Mouse (Mus musculus): ENCODE measurements around the gene Gm10135. TPM values are rescaled to one million over a fixed set of nuclear protein-coding genes. Genes with fewer than 3 reads are reported as not detected.
"Not testable (repeated sequence)": the region's sequence is repeated elsewhere in the genome, so short reads cannot be mapped to it uniquely, and the experiment has no call there.

Gm10135 gene
- polyA plus RNA-seq (2012; rRNA removed): not detected in 2 replicates

DNA sequence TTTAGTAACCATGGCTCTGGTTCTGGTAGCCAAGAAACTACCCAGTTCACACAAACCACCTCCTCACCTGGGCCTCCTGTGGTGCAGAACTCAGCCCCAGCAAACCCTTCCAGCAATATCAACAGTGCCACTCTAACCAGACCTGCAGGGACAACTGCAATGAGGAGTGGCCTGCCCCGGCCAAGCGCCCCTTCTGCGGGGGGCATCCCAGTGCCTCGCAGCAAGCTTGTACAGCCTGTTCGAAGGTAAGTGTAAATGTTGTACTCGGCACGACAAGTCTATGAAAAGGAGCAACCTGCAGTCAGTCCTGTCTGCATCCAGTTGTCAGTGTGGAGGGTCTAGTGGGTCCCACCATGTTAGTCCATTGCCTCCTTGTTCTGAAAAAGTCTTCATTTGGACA, at the start of gene Gm10135:
TSS of gene Gm10135 (minus strand) at position 101 of the 400 bp plus-strand sequence.
- TF ChIP-seq POLR2A (IDR thresholded peaks at IDR 0.05; ENCODE audit: control insufficient read depth, extremely low read depth, insufficient read depth, low read length, poor library complexity) (no peak), CTCF (IDR thresholded peaks at IDR 0.05; ENCODE audit: borderline replicate concordance, control insufficient read depth, extremely low read depth, insufficient read depth, low read length, poor library complexity) (no peak)
- DNase-seq: no peak
- WGBS: 98% methylated on average over 7 of the region's 7 CpGs

DNA sequence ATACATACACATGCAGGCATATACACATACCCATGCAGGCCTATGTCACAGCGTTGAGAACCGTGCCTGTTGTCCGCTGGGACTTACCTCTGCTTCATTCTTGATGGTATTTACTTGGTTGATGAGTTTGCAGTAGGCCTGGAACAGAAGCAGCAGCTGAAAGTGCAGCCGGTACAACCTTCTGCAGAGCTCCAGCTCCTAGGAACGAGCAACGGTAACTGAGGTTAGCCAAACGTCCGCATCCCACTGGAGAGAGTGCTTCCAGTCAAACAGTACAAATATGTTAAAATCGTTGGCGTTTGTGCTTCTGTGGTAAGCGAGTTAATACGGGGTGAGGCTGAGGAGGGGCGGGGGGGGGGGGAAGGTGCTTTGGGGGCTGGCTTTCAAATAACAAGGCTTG, 49.3 kb upstream of the Gm10135 start:
- 97% methylated on average over 13 of the region's 13 CpGs for WGBS

More for the DNA sequence above, at the start of gene Gm10135:
- no peaks in the 10 kb centered on the region for H3K27me3 ChIP-seq (ENCODE audit: control insufficient read depth, insufficient read depth, low read length)
- H3K4me3 ChIP-seq (ENCODE audit: control insufficient read depth, insufficient read depth, low read length): no peak within 1 kb of the TSS
- no peak within 1 kb of the TSS for H3K27ac ChIP-seq (ENCODE audit: control insufficient read depth, insufficient read depth, low read length)
- H3K36me3 ChIP-seq (ENCODE audit: control insufficient read depth, insufficient read depth, low read length): peaks cover 21% of the 10 kb centered on the region; the same call in 1 of the 2 replicates
- no peaks in the 10 kb centered on the region for H3K4me1 ChIP-seq (replicated peaks; ENCODE audit: control insufficient read depth, insufficient read depth, low read length)

DNA sequence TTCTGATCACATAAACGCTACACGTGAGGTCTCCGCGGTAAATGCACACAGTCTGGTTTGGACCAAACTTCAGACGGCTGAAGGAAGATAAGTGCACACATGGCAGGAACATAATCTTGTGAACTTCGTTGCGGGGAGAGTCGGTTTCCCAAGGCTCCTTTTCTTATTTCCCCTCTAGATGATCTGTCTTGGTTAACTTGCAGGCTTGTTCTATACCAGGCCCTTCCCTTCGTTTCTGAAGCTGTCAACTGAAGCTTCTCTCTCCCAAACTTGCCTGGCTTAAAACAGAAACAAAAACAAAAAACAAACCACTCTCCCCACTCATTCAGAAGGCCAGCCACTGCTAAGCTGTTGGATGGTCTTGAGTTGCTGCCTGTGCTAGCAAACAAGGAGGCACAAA, 40.2 kb upstream of the Gm10135 start:
- DNase-seq: no peak
- TF ChIP-seq CTCF (IDR thresholded peaks at IDR 0.05; ENCODE audit: borderline replicate concordance, control insufficient read depth, extremely low read depth, insufficient read depth, low read length, poor library complexity): no peak
- Histone ChIP-seq H3K4me3 (ENCODE audit: control insufficient read depth, insufficient read depth, low read length) (no peak overlapping the region), H3K27me3 (ENCODE audit: control insufficient read depth, insufficient read depth, low read length) (peaks cover 4% of the 10 kb centered on the region; the same call in 1 of the 2 replicates), H3K36me3 (ENCODE audit: control insufficient read depth, insufficient read depth, low read length) (no peaks in the 10 kb centered on the region), H3K4me1 (replicated peaks; ENCODE audit: control insufficient read depth, insufficient read depth, low read length) (peaks cover 4% of the 10 kb centered on the region; the same call in 1 of the 2 replicates), H3K27ac (ENCODE audit: control insufficient read depth, insufficient read depth, low read length) (no peak overlapping the region)
- 58% methylated on average over 9 of the region's 9 CpGs for WGBS

More for the DNA sequence above, 49.3 kb upstream of the Gm10135 start:
- Histone ChIP-seq H3K27ac (ENCODE audit: control insufficient read depth, insufficient read depth, low read length) (no peak overlapping the region), H3K4me1 (replicated peaks; ENCODE audit: control insufficient read depth, insufficient read depth, low read length) (no peaks in the 10 kb centered on the region), H3K4me3 (ENCODE audit: control insufficient read depth, insufficient read depth, low read length) (no peak overlapping the region), H3K27me3 (ENCODE audit: control insufficient read depth, insufficient read depth, low read length) (no peaks in the 10 kb centered on the region), H3K36me3 (ENCODE audit: control insufficient read depth, insufficient read depth, low read length) (peaks cover 56% of the 10 kb centered on the region)
- no peak for DNase-seq
- TF ChIP-seq CTCF (IDR thresholded peaks at IDR 0.05; ENCODE audit: borderline replicate concordance, control insufficient read depth, extremely low read depth, insufficient read depth, low read length, poor library complexity) (no peak), POLR2A (IDR thresholded peaks at IDR 0.05; ENCODE audit: control insufficient read depth, extremely low read depth, insufficient read depth, low read length, poor library complexity) (no peak)

DNA sequence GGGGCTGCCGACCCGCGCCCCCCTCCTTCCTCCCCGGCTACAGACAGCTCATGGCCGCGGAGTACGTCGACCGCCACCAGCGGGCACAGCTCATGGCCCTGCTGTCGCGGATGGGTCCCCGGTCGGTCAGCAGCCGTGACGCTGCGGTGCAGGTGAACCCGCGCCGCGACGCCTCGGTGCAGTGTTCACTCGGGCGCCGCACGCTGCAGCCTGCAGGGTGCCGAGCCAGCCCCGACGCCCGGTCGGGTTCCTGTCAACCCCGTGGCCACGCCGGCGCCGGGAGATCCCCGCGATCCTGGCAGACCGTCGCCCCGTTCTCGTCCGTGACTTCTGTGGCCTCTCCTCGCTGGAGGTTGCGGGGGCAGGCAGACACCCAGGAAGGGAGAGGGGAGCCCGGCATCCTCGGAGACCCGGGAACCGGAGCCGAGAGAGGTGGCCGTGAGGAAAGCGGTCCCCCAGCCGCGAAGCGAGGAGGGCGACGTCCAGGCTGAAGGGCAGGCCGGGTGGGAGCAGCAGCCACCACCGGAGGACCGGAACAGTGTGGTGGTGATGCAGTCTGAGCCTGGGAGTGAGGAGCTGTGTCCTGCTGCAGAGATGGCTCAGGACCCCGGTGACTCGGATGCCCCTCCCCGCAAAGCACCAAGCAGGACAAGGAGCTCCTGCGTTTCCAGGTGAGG, 39.2 kb upstream of the Gm10135 start:
- H3K4me3 ChIP-seq (ENCODE audit: control insufficient read depth, insufficient read depth, low read length); H3K27ac ChIP-seq (ENCODE audit: control insufficient read depth, insufficient read depth, low read length); H3K27me3 ChIP-seq (ENCODE audit: control insufficient read depth, insufficient read depth, low read length); DNase-seq; H3K36me3 ChIP-seq (ENCODE audit: control insufficient read depth, insufficient read depth, low read length); H3K4me1 ChIP-seq (replicated peaks; ENCODE audit: control insufficient read depth, insufficient read depth, low read length): not testable (repeated sequence)
- 4% methylated on average over 62 of the region's 65 CpGs for WGBS

DNA sequence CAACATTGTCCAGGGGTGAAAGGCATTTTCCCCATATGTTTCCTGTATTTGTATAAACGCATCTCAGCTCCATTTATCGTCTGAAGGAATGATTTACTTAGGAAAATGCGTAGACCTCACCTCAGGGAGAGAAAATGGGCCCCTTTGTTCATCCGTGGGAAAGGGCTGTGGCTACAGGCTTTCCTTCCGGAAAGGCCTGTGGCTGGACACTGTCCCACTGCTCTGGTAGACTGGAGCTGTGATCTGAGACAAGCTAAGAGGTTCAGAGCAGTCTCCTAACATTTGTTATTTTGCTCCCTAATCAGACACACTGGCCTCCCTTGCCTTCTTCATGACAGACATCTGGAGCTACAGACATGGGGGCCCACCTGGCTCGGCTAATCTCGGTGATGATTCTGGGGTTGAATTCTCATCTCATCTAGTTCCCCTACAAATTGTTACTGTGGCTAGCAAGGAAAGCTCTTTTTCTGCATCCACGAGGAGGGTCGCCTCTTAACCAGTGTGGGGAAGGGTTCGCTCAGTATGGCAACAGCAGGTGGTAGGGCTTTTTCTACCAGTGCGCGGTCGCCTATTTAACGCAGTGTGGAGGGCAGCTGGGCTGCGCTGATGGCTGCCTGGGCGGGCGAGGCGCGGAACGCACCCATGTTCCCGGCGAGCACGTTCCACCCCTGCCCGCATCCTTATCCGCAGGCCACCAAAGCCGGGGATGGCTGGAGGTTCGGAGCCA, 38.5 kb upstream of the Gm10135 start:
- not testable (repeated sequence) for H3K27ac ChIP-seq (ENCODE audit: control insufficient read depth, insufficient read depth, low read length); H3K4me3 ChIP-seq (ENCODE audit: control insufficient read depth, insufficient read depth, low read length); H3K27me3 ChIP-seq (ENCODE audit: control insufficient read depth, insufficient read depth, low read length); DNase-seq; H3K4me1 ChIP-seq (replicated peaks; ENCODE audit: control insufficient read depth, insufficient read depth, low read length); H3K36me3 ChIP-seq (ENCODE audit: control insufficient read depth, insufficient read depth, low read length)
- WGBS: 20% methylated on average over 27 of the region's 27 CpGs

DNA sequence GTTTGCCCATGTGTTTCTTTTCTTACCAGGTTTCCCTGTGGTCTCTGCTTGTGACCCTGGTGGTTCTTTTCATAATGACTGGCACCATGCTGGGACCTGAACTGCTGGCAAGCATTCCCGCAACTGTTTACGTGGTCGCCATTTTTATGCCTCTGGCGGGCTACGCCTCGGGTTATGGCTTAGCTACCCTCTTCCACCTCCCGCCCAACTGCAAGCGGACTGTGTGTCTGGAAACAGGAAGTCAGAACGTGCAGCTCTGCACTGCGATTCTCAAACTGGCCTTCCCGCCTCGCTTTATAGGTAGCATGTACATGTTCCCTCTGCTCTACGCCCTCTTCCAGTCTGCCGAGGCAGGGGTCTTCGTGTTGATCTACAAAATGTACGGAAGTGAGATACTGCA, 37.3 kb upstream of the Gm10135 start:
- H3K4me3 ChIP-seq (ENCODE audit: control insufficient read depth, insufficient read depth, low read length); H3K27me3 ChIP-seq (ENCODE audit: control insufficient read depth, insufficient read depth, low read length); H3K36me3 ChIP-seq (ENCODE audit: control insufficient read depth, insufficient read depth, low read length); H3K4me1 ChIP-seq (replicated peaks; ENCODE audit: control insufficient read depth, insufficient read depth, low read length); H3K27ac ChIP-seq (ENCODE audit: control insufficient read depth, insufficient read depth, low read length); DNase-seq: not testable (repeated sequence)
- 81% methylated on average over 16 of the region's 16 CpGs for WGBS

DNA sequence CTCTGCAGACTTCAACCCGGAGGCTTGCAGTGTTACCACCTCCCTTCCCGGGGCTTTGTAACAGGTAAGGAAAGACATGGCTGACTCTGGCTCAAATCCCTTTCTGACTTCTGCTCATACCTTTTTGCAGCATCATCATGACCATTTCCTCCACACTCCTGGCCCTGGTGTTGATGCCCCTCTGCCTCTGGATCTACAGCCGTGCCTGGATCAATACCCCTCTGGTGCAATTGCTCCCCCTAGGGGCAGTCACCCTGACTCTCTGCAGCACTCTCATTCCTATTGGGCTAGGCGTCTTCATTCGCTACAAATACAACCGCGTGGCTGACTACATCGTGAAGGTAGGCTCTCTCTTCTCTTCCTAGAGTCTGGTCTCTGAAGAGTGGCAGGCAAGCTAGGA, 33.7 kb upstream of the Gm10135 start:
- not testable (repeated sequence) for H3K4me1 ChIP-seq (replicated peaks; ENCODE audit: control insufficient read depth, insufficient read depth, low read length); H3K27ac ChIP-seq (ENCODE audit: control insufficient read depth, insufficient read depth, low read length); H3K27me3 ChIP-seq (ENCODE audit: control insufficient read depth, insufficient read depth, low read length); H3K4me3 ChIP-seq (ENCODE audit: control insufficient read depth, insufficient read depth, low read length); H3K36me3 ChIP-seq (ENCODE audit: control insufficient read depth, insufficient read depth, low read length)
- 37% methylated on average over 8 of the region's 8 CpGs for WGBS
- peak; percentile 16 for DNase-seq

Measured in thymus, adult 2 months (tissue).